Mouse (Mus musculus) ES-E14 (cell line): ENCODE data around the gene Gm8271. TPM values are rescaled to one million over a fixed set of nuclear protein-coding genes. Genes with fewer than 3 reads are reported as not detected.
"Not testable (repeated sequence)": the region's sequence is repeated elsewhere in the genome, so short reads cannot be mapped to it uniquely, and the experiment has no call there.

Experiments
- DNase-seq: peaks from one replicate; pipeline ENCODE4 v3.0.0-alpha.2; 2013; ENCODE audit warnings: low read depth, low spot score
- H3K27ac ChIP-seq: 2 replicates; pipeline ENCODE4 v1.5.1; 2012; ENCODE audit warnings: low read depth, mild to moderate bottlenecking, low read length, moderate library complexity, mixed read lengths; ENCODE audit not compliant: poor library complexity, insufficient read depth, severe bottlenecking
- H3K36me3 ChIP-seq: 2 replicates; pipeline ENCODE4 v1.6.1; 2012; ENCODE audit warnings: mild to moderate bottlenecking, low read length, moderate library complexity, mixed read lengths; ENCODE audit not compliant: control insufficient read depth, poor library complexity, insufficient read depth, severe bottlenecking
- H3K4me1 ChIP-seq, 2 experiments: fragments of 150-350 bp in 1 of 2; sonication (generic) in 1 of 2; 2 replicates each; pipeline ENCODE4 v1.6.1; 2012; ENCODE audit warnings: low read length in 2 of 2, mild to moderate bottlenecking in 1 of 2, mixed read lengths in 1 of 2; ENCODE audit not compliant: control insufficient read depth in 2 of 2, insufficient read depth in 2 of 2, poor library complexity in 1 of 2
- H3K4me3 ChIP-seq, 2 experiments: fragments of 150-350 bp in 1 of 2; sonication (generic) in 1 of 2; 2 replicates each; pipeline ENCODE4 v1.5.1; 2012; ENCODE audit warnings: low read length in 2 of 2, low read depth in 1 of 2, mild to moderate bottlenecking in 1 of 2, mixed read lengths in 1 of 2; ENCODE audit not compliant: insufficient read depth in 1 of 2, poor library complexity in 1 of 2, severe bottlenecking in 1 of 2
- H3K9ac ChIP-seq: 2 replicates; pipeline ENCODE4 v1.6.1; 2012; ENCODE audit warnings: low read depth, mild to moderate bottlenecking, low read length, mixed read lengths; ENCODE audit not compliant: poor library complexity, insufficient read depth, severe bottlenecking
- H3K9me3 ChIP-seq: fragments of 150-350 bp; sonication (generic); 2 replicates; pipeline ENCODE4 v1.6.1; 2012; ENCODE audit warnings: low read depth, mild to moderate bottlenecking, low read length; ENCODE audit not compliant: control insufficient read depth, insufficient read depth
- in situ Hi-C, 2 experiments: fragments of 600-800 bp; cut with MboI; formaldehyde crosslinking; loops; one replicate each; pipeline ENCODE4 v1.15.1; 2025; ENCODE audit warnings: low sequenced_read_pairs in 2 of 2, inconsistent platforms in 1 of 2; ENCODE audit not compliant: unreplicated experiment in 2 of 2
- total RNA-seq: library from RNA; depleted of rRNA; stranded (reverse); fragments of 300-350 nt; gene quantifications from 2 replicates; pipeline ENCODE4 v1.2.3, GENCODE M21; 2012; rRNA removed

The Gm8271 gene
- not detected in 2 replicates for total RNA-seq

- H3K4me3 ChIP-seq, in situ Hi-C loops: not testable (repeated sequence)
Observed at GRCm38 (mm10) chr14:5185493-5185892, at the start of gene Gm8271. Gene Gm8271, plus strand, starts transcription at chr14:5185793.

GRCm38 (mm10) chr14:5164235-5164634 lies 21.4 kb upstream of the Gm8271 start, which contains the start of gene Gm3317:
Gene Gm3317, plus strand, starts transcription at chr14:5164535.
- H3K9me3 ChIP-seq, H3K4me3 ChIP-seq, H3K36me3 ChIP-seq, H3K27ac ChIP-seq, H3K9ac ChIP-seq, DNase-seq, H3K4me1 ChIP-seq, in situ Hi-C loops: not testable (repeated sequence)

More at GRCm38 (mm10) chr14:5185493-5185892, at the start of gene Gm8271:
- H3K9ac ChIP-seq, H3K27ac ChIP-seq, H3K36me3 ChIP-seq, H3K4me1 ChIP-seq, DNase-seq, H3K9me3 ChIP-seq: not testable (repeated sequence)

Other genes with a start within 250 kb of the Gm8271 start
- not detected in 2 replicates for gene Gm8297, start 201.9 kb upstream of the Gm8271 start, total RNA-seq
- not detected in 2 replicates for gene Gm3298, start 169.9 kb upstream of the Gm8271 start, total RNA-seq
- not detected in 2 replicates for gene 4930555G01Rik, start 135.2 kb upstream of the Gm8271 start, total RNA-seq
- 0.16 and 0.31 TPM in 2 replicates for gene Gm8281, start 114.8 kb upstream of the Gm8271 start, total RNA-seq
- gene Gm8279, start 54.3 kb upstream of the Gm8271 start, total RNA-seq: 1.2 TPM in 1 of 2 replicates, not detected in the other
- 2.6 and 3.0 TPM in 2 replicates for gene Gm3317, start 21.3 kb upstream of the Gm8271 start, total RNA-seq
- 0.22 TPM in 1 of 2 replicates, not detected in the other for gene Gm3526, start 74.8 kb downstream of the Gm8271 start, total RNA-seq
- gene Gm3542, start 149.1 kb downstream of the Gm8271 start, total RNA-seq: not detected in 2 replicates
- gene Gm3500, start 203.3 kb downstream of the Gm8271 start, total RNA-seq: 0.13 and 0.53 TPM in 2 replicates